Mouse (Mus musculus): ENCODE results near the gene Cnot6. TPM values are rescaled to one million over a fixed set of nuclear protein-coding genes. Genes with fewer than 3 reads are reported as not detected.

Gene Cnot6
- polyA plus RNA-seq, 1 experiment from 2014 or later: 84.4 TPM

GRCm38 (mm10) chr11:49658791-49659469 lies 53.6 kb downstream of the Cnot6 start:
- DNase-seq (ENCODE audit: low read depth, low spot score) (no peak), ATAC-seq (no peak)
- in situ Hi-C loops (cut with MboI; ENCODE audit: low pct_unique_long_range_greater_than_20kb): loop anchor here (5.0 kb wide), 1 partner anchor 208 kb away; no protein-coding TSS in a partner anchor
- H3K27me3 ChIP-seq: no peaks in the 10 kb centered on the region
- ChIA-PET POLR2A (interaction anchor here (0.9 kb wide), 1 partner anchor 13 kb away, joined by 3 read pairs; no protein-coding TSS in a partner anchor), CTCF (no interaction called here)
- no peak for TF ChIP-seq CTCF (IDR thresholded peaks at IDR 0.05)

DNA sequence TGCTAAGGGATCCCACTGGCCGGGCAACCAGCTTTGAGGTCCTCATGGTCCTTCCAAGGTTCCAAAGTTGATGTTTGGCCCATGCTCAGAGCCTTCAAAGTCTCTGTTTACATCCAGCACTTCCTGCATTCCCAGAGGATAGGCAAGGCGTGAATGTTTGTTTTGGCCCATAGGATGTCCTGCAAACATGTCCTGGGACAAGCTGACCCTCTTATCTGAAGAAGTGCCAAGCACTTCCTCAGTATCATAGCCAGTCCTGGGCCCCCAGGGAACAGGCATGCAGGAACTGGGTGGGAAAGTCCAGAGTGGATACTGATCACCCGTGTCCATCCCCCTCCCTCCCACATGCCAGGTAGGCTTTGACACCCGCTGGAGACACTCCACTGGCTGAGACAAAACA lies 54.5 kb downstream of the Cnot6 start:
- ChIA-PET POLR2A (interaction anchor here (0.9 kb wide), 1 partner anchor 14 kb away, joined by 3 read pairs; no protein-coding TSS in a partner anchor), CTCF (no interaction called here)
- ATAC-seq (no peak), DNase-seq (ENCODE audit: low read depth, low spot score) (no peak)
- H3K27me3 ChIP-seq: no peaks in the 10 kb centered on the region
- in situ Hi-C loops (cut with MboI; ENCODE audit: low pct_unique_long_range_greater_than_20kb): loop anchor here (5.0 kb wide), 1 partner anchor 209 kb away; no protein-coding TSS in a partner anchor
- no peak for TF ChIP-seq CTCF (IDR thresholded peaks at IDR 0.05)

GRCm38 (mm10) chr11:49655501-49655900 lies 57.0 kb downstream of the Cnot6 start:
- H3K27me3 ChIP-seq: no peaks in the 10 kb centered on the region
- ATAC-seq (no peak), DNase-seq (ENCODE audit: low read depth, low spot score) (no peak)
- ChIA-PET POLR2A (no interaction called here), CTCF (interaction anchor here (1.6 kb wide), 1 partner anchor 8 kb away, joined by 4 read pairs; no protein-coding TSS in a partner anchor)
- in situ Hi-C loops (cut with MboI; ENCODE audit: low pct_unique_long_range_greater_than_20kb): loop anchor here (5.0 kb wide), 1 partner anchor 212 kb away; no protein-coding TSS in a partner anchor
- no peak for TF ChIP-seq CTCF (IDR thresholded peaks at IDR 0.05)

- ATAC-seq (no peak), DNase-seq (ENCODE audit: low read depth, low spot score) (no peak)
- CTCF ChIA-PET: no interaction called here
- TF ChIP-seq CTCF (IDR thresholded peaks at IDR 0.05): no peak
- POLR2A ChIA-PET: no interaction called here
- no peaks in the 10 kb centered on the region for H3K27me3 ChIP-seq
- in situ Hi-C loops (cut with MboI; ENCODE audit: low pct_unique_long_range_greater_than_20kb): loop anchor here (5.0 kb wide), 1 partner anchor 213 kb away; no protein-coding TSS in a partner anchor
These were observed 57.9 kb downstream of the Cnot6 start for GRCm38 (mm10) chr11:49654651-49655050.

DNA sequence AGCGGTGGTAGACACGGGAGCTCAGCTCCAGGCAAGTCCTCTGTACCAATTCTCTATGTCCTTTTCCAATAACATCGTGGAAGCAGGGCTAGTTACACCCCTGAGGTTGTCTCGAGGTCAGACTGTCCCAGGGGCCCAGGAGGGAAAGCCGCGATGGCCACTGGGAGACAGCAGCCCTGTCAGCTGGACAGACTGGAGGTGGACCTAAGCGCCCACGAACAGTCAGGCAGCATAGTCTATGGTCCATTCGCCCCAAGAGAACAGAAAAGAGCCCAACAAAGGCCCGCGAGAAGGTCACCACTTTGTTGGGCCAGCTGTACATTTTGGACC lies 59.5 kb downstream of the Cnot6 start:
- TF ChIP-seq CTCF (IDR thresholded peaks at IDR 0.05): no peak
- H3K27me3 ChIP-seq: no peaks in the 10 kb centered on the region
- CTCF ChIA-PET: interaction anchor here (0.8 to 4.3 kb wide), 12 partner anchors 13 to 303 kb away, joined by 3 to 41 read pairs (median 4); partner anchors contain the start of gene Scgb3a1
- ATAC-seq: no peak
- DNase-seq (ENCODE audit: low read depth, low spot score): no peak
- in situ Hi-C loops (cut with MboI; ENCODE audit: low pct_unique_long_range_greater_than_20kb): no loop called here
- POLR2A ChIA-PET: interaction anchor here (0.9 kb wide), 1 partner anchor 12 kb away, joined by 3 read pairs; no protein-coding TSS in a partner anchor

- ATAC-seq (no peak), DNase-seq (ENCODE audit: low read depth, low spot score) (no peak)
- in situ Hi-C loops (cut with MboI; ENCODE audit: low pct_unique_long_range_greater_than_20kb): no loop called here
- CTCF ChIA-PET: interaction anchor here (0.5 to 4.3 kb wide), 14 partner anchors 8 to 304 kb away, joined by 3 to 41 read pairs (median 4); partner anchors contain the start of gene Scgb3a1
- H3K27me3 ChIP-seq: no peaks in the 10 kb centered on the region
- POLR2A ChIA-PET: interaction anchor here (0.6 to 0.9 kb wide), 2 partner anchors 12 to 125 kb away, joined by 3 read pairs; no protein-coding TSS in a partner anchor
- TF ChIP-seq CTCF (IDR thresholded peaks at IDR 0.05): peak; percentile 70
These were observed 60.0 kb downstream of the Cnot6 start for GRCm38 (mm10) chr11:49652401-49653078.

GRCm38 (mm10) chr11:49651762-49652322 lies 60.7 kb downstream of the Cnot6 start:
- in situ Hi-C loops (cut with MboI; ENCODE audit: low pct_unique_long_range_greater_than_20kb): no loop called here
- ATAC-seq (no peak), DNase-seq (ENCODE audit: low read depth, low spot score) (no peak)
- no peaks in the 10 kb centered on the region for H3K27me3 ChIP-seq
- ChIA-PET POLR2A (interaction anchor here (0.6 to 0.9 kb wide), 2 partner anchors 15 to 125 kb away, joined by 3 read pairs; no protein-coding TSS in a partner anchor), CTCF (interaction anchor here (0.5 to 4.3 kb wide), 9 partner anchors 9 to 305 kb away, joined by 3 to 41 read pairs (median 7); partner anchors contain the start of gene Scgb3a1)
- TF ChIP-seq CTCF (IDR thresholded peaks at IDR 0.05): no peak

DNA sequence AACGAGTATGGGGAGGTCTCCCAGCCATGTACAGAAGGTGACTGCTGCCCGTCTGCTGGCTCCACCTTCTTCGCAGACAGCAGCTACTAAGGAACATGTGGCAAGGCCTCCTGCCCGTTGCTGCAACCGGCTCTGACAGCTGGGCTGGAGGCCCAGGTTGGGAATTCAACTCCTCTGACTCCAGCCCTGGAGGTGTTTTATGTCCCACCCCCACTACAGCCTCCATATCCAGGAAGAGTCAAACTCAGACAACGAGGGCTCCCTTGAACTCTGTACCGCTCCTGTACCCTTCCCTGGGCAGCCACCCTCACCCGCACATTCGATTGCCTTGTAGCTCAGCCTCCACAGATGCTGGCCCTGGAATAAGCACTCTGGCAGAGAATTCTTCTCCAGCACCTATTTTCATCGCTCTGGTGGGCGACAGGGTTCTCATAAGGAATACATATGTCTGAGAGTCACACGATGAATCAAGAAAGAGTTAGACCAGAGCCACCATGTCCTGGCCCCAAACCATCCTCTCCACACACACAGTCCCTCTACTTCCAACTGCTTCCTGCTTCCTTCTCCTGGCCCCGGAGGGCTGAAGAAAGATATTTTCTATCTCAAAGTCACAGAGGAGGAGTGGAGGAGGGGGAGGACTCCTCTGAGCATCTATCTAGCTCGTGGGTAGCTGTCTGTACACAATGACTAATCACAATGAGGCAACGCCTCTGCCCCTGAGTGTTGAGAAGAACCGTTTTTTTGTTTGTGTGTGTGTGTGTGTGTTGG lies 61.3 kb downstream of the Cnot6 start:
- ChIA-PET CTCF (interaction anchor here (1.1 to 4.3 kb wide), 5 partner anchors 10 to 30 kb away, joined by 5 to 41 read pairs (median 8); partner anchors contain the start of gene Scgb3a1), POLR2A (interaction anchor here (0.9 kb wide), 1 partner anchor 15 kb away, joined by 3 read pairs; no protein-coding TSS in a partner anchor)
- in situ Hi-C loops (cut with MboI; ENCODE audit: low pct_unique_long_range_greater_than_20kb): no loop called here
- no peak for TF ChIP-seq CTCF (IDR thresholded peaks at IDR 0.05)
- no peaks in the 10 kb centered on the region for H3K27me3 ChIP-seq
- ATAC-seq: no peak
- no peak for DNase-seq (ENCODE audit: low read depth, low spot score)

DNA sequence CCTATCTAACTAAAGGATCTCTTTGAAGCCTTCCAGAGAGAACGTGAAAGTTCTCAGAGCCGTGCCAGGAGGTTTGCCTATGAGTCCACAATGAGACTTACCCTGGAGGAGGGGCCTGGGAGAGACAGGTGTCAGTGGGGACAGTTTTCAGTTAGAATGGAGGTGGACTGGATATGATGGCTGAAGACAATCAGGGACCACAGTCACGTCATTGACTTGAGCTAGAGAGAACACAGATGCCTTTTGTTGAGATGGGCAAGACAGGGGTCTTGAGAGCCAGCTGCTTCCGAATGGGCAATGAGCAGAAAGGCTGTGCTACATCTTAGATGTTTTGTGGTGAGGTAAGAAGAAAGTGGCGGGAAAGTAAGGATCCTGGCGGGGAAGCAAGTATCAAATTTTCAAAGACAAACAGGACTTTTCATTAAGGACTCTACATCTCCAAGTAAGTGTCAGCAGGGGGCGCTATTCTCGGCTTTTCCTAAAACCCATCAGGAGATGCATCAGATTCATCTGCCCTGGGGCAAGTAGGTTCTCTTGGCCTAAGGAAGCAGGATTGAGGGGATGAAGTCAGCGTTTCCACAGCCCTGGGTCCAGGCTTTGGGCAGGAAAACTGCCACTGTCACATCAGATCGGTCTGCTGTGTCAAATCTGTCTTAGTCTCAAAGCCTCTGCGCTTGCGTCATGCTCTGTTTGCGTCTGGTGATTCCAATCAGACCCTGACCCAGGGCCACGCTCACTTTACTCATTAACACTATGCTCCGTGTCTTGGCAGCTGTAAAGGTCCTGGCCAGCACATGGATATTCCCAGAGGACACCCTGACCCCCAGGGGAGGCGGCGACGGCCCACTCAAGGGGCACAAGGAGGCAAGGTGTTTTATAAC lies 62.2 kb downstream of the Cnot6 start:
- H3K27me3 ChIP-seq: no peaks in the 10 kb centered on the region
- peak; percentile 37 for ATAC-seq
- in situ Hi-C loops (cut with MboI; ENCODE audit: low pct_unique_long_range_greater_than_20kb): no loop called here
- ChIA-PET POLR2A (no interaction called here), CTCF (interaction anchor here (4.3 kb wide), 1 partner anchor 16 kb away, joined by 41 read pairs; the partner anchor contains the start of gene Scgb3a1)
- DNase-seq (ENCODE audit: low read depth, low spot score): no peak
- TF ChIP-seq CTCF (IDR thresholded peaks at IDR 0.05): peak; percentile 65
